Mouse (Mus musculus): ENCODE results near the gene Kcnip3. TPM values are rescaled to one million over a fixed set of nuclear protein-coding genes. Genes with fewer than 3 reads are reported as not detected.

Kcnip3 gene
- total RNA-seq (2022) = under 1 TPM; 0.15 to 0.47 (median 0.24) TPM

GRCm38 (mm10) chr2:127522006-127522441, at the start of gene Kcnip3:
Gene Kcnip3 (minus strand): TSS chr2:127522094.
- DNase-seq (ENCODE audit: low spot score in 2 of 2) = no peak

GRCm38 (mm10) chr2:127559070-127559966, 37.4 kb upstream of the Kcnip3 start:
- DNase-seq (ENCODE audit: low spot score in 2 of 2) = peak; percentile 14 to 28

- no peak for DNase-seq (ENCODE audit: low spot score in 2 of 2)
Measured at GRCm38 (mm10) chr2:127551078-127551477, 29.2 kb upstream of the Kcnip3 start.

- no peak for DNase-seq (ENCODE audit: low spot score in 2 of 2)
Measured at GRCm38 (mm10) chr2:127550446-127550845, 28.6 kb upstream of the Kcnip3 start.

- no peak for DNase-seq (ENCODE audit: low spot score in 2 of 2)
Measured at GRCm38 (mm10) chr2:127549711-127550110, 27.8 kb upstream of the Kcnip3 start.

GRCm38 (mm10) chr2:127548342-127549074, 26.6 kb upstream of the Kcnip3 start:
- DNase-seq (ENCODE audit: low spot score in 2 of 2) = no peak

- DNase-seq (ENCODE audit: low spot score in 2 of 2) = no peak
Measured at GRCm38 (mm10) chr2:127541697-127542096, 19.8 kb upstream of the Kcnip3 start.

GRCm38 (mm10) chr2:127541185-127541584, 19.3 kb upstream of the Kcnip3 start, which contains the start of gene Prom2:
Gene Prom2 (minus strand): TSS chr2:127541467.
- no peak for DNase-seq (ENCODE audit: low spot score in 2 of 2)

GRCm38 (mm10) chr2:127539494-127539893, 17.6 kb upstream of the Kcnip3 start:
- DNase-seq (ENCODE audit: low spot score in 2 of 2) = no peak

- no peak for DNase-seq (ENCODE audit: low spot score in 2 of 2)
Measured at GRCm38 (mm10) chr2:127537548-127537947, 15.7 kb upstream of the Kcnip3 start.

GRCm38 (mm10) chr2:127535363-127535762, 13.5 kb upstream of the Kcnip3 start:
- DNase-seq (ENCODE audit: low spot score in 2 of 2) = no peak

- no peak for DNase-seq (ENCODE audit: low spot score in 2 of 2)
Measured at GRCm38 (mm10) chr2:127532379-127532778, 10.5 kb upstream of the Kcnip3 start.

- DNase-seq (ENCODE audit: low spot score in 2 of 2) = no peak
Measured at GRCm38 (mm10) chr2:127531592-127531991, 9.7 kb upstream of the Kcnip3 start.

GRCm38 (mm10) chr2:127530418-127530817, 8.5 kb upstream of the Kcnip3 start:
- no peak for DNase-seq (ENCODE audit: low spot score in 2 of 2)

- DNase-seq (ENCODE audit: low spot score in 2 of 2) = no peak
Measured at GRCm38 (mm10) chr2:127525004-127525775, 3.3 kb upstream of the Kcnip3 start.

GRCm38 (mm10) chr2:127523950-127524729, 2.2 kb upstream of the Kcnip3 start:
- DNase-seq (ENCODE audit: low spot score in 2 of 2) = no peak

GRCm38 (mm10) chr2:127521172-127522005, 505 bp downstream of the Kcnip3 start:
- no peak for DNase-seq (ENCODE audit: low spot score in 2 of 2)

- no peak for DNase-seq (ENCODE audit: low spot score in 2 of 2)
Measured at GRCm38 (mm10) chr2:127520123-127520522, 1.8 kb downstream of the Kcnip3 start.

- DNase-seq (ENCODE audit: low spot score in 2 of 2) = no peak
Measured at GRCm38 (mm10) chr2:127519308-127519707, 2.6 kb downstream of the Kcnip3 start.

GRCm38 (mm10) chr2:127518831-127519230, 3.1 kb downstream of the Kcnip3 start:
- no peak for DNase-seq (ENCODE audit: low spot score in 2 of 2)
